Mouse (Mus musculus): ENCODE measurements around the gene Msl3l2. TPM values are rescaled to one million over a fixed set of nuclear protein-coding genes. Genes with fewer than 3 reads are reported as not detected.
A peak's percentile ranks its signal among the peaks of the same experiment; 100 is the strongest.

Gene Msl3l2
- total RNA-seq (2017) = 9.7 and 14.1 TPM in 2 replicates

DNA sequence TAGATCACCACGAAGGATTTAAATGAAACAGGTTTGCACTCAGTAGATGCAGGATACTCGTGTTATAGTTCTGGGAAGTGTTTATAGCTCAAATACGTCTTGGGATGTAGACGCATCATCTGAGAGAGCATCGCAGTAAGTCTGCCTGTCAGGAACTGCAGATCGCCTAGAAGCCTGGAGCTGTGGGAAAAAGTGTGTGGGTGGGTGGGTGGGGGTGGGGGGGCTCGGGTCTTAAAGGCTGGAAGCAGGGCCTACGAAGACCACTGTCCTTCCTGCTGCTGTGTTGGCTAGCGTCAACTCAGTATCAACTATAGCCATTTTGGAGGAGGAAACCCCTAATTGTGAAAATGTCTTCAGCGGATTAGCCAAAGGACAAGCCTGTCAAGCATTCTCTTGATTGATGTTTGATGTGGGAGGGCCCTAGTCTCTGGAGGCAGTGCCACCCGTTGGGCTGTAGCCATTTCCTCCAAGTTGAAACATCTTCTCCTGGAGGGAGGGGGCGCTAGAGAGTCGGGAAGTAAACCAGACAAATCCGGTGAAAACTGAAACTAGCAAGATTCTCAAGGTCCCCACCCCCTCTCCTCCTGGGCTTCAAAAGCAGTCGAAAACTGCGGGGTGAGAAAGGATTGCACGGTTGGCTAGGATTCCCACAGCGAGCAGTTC, at the start of gene Msl3l2:
TSS of gene Msl3l2 (plus strand) at position 585 of the 663 bp plus-strand sequence.
- peak; percentile 99 for ATAC-seq (replicated peaks; ENCODE audit: low read depth, poor library complexity, severe bottlenecking)

DNA sequence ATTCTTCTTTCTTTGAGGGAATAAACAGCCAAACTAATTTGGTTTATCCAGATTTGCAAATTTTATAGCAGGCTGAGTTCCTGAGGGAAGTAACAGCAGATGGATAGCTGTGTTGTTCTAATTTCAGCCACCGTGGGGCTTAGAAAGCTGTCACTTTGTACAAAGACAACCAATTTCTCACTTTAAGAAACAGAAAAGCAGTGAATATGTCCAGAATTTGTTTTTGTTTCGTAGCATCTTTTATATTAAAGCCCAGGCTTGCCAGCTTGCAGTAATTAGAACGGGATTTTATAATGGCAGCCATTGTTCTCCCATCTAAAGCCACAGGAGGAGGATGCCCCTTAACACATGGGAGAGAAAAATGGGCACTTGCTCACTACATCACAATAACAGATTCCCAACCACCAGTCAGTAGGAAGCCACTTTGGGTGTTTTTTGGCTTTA, 47.7 kb upstream of the Msl3l2 start:
- no peak for ATAC-seq (replicated peaks; ENCODE audit: low read depth, poor library complexity, severe bottlenecking)

DNA sequence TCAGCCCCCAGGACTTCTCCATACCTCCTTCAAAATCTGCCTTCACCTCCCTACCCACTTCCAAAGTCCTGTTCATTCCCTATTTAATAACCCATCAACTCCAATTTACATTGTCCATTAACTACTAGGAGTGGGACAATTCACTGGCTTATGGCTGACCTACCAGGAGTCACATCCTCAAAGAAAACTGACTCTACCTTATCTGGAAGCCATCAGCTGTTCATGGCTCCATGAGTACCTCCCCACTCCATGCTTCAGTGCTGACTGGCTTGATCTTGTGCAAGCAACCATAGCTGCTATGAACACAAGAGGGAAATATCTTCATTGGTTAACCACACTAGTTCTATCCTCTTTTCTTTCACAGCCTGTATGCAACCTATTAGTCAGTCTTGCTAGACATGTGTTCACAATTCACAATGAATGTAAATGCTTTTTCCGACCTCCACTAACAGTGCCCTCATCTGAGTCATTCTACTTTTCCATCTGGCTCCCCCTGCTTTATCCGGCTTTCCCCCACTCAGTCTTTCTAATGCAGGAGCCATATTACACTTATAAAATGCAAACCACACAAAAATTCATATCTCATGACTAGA, 45.4 kb upstream of the Msl3l2 start:
- no peak for ATAC-seq (replicated peaks; ENCODE audit: low read depth, poor library complexity, severe bottlenecking)

DNA sequence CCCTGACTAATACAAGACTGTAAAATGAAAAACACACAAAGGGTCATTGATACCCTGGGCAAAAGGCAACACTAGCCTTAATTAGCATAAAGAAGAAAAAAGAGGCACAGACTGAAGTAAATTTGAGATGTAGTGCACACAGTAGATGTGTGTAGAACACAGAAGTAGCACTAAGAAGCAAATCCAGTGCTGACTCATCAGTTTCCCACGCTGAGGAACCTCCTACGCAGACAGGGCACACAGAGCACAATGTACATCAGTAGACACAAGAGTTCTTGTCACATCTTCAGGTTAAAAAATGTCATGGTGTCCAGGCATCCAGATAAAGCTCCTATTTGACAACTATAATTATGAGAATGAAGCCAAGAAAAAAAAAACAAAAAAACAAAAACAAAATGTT, 44.0 kb upstream of the Msl3l2 start:
- no peak for ATAC-seq (replicated peaks; ENCODE audit: low read depth, poor library complexity, severe bottlenecking)

DNA sequence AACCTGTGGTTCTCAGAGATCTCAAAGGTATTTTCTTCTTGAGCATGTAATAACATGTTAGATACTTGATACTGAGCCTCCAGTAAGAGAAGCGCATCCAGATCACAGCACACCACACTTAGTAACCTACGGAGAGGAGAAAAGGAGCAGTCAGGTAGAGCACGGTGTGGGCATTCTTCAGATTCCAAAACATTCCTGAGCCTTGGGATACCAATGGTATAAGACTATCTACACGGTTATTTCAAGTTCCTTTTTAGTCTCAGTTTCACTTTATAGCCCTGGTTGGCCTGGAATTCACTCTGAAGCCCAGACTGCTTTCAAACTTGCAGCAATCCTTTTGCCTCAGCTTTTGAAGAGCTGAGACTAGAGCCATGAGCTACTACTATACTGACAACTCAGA, 17.0 kb upstream of the Msl3l2 start:
- no peak for ATAC-seq (replicated peaks; ENCODE audit: low read depth, poor library complexity, severe bottlenecking)

DNA sequence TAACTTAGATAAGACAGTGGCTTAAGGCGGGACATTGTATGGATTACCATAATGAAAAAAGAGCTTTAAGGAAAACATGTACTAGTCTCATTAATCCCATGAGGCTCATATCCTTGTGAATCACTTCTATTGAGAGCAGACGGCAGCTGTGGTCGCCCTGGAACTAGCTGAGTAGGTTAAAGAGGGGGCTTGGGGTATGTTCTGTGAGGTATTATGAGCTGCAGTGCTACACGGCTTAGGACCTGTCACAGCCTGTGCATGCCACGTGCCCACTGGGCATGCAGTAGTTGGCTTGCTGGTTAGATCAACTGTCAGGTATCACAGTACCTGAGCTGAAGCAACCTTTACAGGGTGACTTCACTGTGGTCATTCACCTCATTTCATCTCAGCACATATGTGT, 12.1 kb upstream of the Msl3l2 start:
- ATAC-seq (replicated peaks; ENCODE audit: low read depth, poor library complexity, severe bottlenecking) = no peak

DNA sequence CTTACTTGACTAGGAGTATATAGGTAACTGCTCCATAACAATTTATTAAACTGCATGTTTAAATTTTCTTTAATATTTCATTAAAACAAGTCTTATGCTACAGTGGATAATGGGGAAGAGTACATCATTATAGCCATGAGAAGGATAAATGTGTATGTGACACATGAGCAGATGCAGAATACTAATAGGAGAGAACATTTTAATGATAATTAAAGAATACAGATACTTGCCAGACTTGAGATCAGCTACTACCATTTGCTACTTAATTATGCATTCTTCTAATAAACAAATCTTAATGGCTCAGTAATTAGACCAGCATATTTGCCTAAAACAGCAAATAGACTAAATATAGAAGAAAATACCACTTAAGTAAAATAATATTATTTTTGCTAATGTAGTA, 10.0 kb upstream of the Msl3l2 start:
- ATAC-seq (replicated peaks; ENCODE audit: low read depth, poor library complexity, severe bottlenecking) = no peak

DNA sequence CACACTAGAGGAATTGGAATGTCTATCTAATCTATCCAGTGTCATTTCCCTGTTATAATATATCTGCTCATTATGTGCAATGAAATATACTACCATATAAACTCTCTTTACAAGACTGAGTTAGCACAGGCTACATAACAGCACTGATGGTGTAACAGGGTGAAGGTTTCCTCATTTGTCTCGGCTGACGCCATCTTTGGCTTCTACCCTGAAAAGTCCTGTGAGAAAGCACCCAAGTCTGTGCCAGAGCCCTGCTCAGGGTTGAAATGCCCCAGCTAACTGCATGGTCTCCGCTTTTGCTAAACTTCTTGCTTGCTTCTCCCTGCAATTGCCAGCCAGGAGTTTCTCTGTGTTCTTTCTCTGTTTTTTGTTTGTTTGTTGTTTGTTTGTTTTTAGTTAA, 7.6 kb upstream of the Msl3l2 start:
- ATAC-seq (replicated peaks; ENCODE audit: low read depth, poor library complexity, severe bottlenecking) = no peak

DNA sequence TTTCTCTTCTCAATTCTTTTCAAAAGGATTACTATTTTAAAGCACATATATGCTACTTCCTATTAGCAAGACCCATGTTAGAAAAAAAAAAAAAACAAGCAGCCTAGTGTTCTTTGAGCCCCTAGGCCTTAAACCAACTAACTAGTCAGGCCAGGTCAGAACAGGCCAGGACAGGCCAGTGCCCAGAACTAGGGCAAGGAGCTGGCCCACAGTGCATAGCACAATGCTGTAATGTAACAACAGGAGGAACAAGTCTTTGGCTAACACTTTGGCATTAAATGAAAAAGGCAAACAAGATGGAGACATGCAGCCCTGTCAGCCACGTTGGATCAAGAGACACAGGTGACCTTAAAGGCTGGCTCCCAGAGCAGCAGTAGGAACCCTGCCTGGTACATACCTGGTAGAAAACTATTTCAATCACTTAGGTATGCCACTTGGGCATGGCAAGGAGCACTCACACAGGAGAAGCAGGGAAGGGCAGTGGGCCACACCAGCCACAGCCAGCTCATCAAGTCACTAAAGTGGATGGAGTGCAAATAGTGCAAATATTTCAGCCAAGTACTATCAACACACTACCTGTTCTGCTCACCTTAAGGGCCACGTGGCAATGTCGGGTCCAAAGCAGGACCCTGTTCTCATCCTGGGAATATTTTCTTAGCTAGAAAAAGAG, 6.9 kb upstream of the Msl3l2 start:
- no peak for ATAC-seq (replicated peaks; ENCODE audit: low read depth, poor library complexity, severe bottlenecking)

DNA sequence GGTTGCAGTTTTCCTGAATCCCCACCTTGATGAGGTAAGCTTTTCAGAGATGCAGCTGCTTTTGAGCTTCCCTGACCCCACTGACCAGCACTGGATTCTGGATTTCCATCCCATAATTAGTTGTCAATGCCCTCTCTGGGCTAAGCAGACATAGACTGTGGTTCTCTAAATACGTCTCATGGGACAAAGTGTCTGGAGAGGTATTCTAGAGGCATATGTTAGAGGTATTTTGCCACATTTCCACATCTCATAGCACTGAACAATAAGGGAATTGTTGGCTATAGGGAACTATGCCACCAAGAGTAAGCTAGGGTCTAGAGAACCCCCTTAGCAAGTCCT, 248 bp downstream of the Msl3l2 start:
- peak; percentile 37 for ATAC-seq (replicated peaks; ENCODE audit: low read depth, poor library complexity, severe bottlenecking)

DNA sequence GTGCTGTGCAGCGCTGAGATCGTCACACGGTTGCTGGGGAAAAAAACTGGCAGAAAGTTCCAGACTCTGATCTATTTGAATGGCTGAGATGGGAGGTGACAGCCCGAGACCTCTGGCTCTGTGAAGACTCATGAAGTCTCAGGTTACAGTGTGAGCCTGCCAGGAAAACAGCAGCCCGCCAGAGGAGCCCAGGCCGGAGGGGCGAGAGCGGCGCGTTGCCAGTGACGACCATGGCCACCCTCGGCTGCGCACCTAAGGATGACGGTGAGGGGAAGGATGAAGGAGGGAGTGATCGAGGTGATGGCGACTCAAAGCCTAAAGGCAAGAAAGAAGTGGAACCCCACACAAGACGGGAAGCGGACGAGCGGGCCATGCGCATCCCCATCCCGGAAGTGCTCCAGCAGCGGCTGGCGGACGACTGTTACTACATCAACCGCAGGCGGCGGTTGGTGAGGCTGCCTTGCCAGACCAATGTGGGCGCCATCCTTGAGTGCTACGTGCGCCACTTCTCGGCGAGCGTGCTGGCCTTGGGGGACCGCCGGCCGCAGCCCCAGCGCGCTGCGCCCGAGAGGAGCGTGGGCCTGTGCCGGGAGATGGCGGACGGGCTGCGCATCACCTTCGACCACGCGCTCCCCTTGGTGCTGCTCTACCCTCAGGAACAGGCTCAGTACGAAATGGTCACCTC, 8.4 kb downstream of the Msl3l2 start:
- ATAC-seq (replicated peaks; ENCODE audit: low read depth, poor library complexity, severe bottlenecking) = peak; percentile 97

DNA sequence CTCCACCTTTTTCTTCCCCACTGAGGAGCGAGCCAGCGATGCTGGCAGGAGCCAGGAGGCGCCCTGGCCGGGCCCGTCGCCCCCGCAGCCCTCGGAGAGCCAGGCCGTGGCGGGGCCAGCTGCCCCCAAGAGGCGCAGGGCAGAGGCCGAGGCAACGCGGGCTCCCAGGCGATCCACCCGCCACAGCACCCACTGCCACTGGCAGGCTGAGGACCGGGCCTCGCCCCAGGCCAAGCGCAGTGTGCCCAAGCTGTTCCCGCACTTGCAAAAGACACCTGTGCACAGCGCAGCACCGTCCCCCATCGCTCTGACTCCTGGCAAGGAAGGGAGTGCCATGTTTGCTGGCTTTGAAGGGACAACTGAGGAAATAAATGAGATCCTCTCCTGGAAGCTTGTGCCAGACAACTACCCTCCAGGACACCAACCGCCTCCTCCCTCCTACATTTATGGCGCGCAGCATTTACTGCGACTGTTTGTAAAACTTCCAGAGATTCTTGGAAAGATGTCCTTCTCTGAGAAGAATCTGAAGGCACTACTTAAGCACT, 9.0 kb downstream of the Msl3l2 start:
- 0 out of 2 replicates have a peak, but pooled peaks have one; percentile 7 for ATAC-seq (replicated peaks; ENCODE audit: low read depth, poor library complexity, severe bottlenecking)

DNA sequence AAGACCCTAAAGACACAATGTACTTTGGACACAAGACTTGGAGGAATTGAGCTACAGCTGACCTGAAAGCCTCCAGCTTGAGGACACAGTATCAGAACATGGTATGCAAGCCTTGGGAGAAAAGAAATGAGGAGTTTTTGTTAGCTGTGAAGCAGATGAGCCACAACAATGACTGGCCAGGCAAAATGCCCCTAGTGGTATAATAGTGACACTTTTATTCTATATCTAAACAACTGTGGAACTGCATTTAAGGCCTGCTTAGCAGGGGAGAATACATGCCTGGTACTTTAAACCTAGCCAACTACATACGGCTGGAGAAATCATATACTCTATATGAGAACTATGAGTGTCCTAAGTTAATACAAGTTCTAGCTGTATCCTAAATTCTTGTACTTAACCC, 20.3 kb downstream of the Msl3l2 start:
- no peak; the same call in 1 of the 2 replicates for ATAC-seq (replicated peaks; ENCODE audit: low read depth, poor library complexity, severe bottlenecking)

DNA sequence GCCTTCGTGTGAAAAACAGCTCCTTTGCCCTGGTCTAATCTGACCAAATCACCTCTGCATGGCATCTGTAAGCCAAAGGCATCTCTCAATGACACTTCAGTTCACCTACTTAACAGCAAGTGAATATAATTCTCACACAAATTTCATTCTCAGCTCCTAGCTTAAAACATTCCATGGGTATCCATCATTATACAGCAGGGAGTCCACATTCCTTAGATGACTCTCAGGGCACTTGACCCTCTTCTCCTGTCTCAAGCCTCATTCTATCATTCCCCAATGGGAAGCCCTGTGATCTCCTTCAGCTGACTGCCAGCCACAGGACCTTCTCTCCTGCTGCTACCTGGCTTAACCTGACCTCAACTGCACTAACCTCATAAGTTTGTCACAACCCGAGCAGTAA, 22.9 kb downstream of the Msl3l2 start:
- ATAC-seq (replicated peaks; ENCODE audit: low read depth, poor library complexity, severe bottlenecking) = no peak

DNA sequence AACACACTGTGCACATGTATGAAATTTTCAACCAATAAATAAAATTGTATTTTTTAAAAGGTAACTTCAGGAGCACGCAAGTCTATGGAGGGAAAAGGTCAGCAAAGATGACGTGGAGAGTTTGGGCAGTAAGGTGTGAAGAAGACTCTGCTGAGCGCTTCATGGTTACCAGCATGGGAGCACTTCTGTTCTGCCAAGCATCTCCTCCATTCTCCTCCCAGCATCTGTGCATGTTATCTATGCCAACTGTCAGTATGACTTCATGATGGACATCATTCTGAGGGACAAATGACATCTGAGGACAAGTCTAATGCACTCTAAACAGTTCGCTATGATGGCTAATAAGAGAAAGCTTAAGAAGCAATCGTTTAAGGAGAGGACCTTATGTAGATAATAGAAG, 30.5 kb downstream of the Msl3l2 start:
- ATAC-seq (replicated peaks; ENCODE audit: low read depth, poor library complexity, severe bottlenecking) = no peak

DNA sequence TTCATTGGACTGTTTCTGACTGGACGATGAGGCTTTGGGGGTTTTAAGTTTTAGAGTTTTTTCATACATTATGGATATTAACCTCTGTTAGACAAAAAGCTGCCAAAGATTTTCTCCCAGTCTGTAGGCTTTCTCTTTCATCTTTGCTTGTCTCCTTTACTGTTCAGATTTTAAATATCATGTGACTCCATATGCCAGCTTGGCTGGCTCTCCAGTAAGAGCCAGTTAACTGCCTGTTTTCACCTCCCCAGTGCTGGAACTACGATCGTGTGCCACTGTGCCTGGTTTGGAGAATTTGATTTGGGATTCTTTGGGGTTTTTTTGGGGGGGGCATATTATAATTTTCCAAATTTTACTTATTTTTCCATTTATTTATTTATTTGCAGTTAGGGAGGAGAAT, 42.2 kb downstream of the Msl3l2 start:
- ATAC-seq (replicated peaks; ENCODE audit: low read depth, poor library complexity, severe bottlenecking) = no peak

DNA sequence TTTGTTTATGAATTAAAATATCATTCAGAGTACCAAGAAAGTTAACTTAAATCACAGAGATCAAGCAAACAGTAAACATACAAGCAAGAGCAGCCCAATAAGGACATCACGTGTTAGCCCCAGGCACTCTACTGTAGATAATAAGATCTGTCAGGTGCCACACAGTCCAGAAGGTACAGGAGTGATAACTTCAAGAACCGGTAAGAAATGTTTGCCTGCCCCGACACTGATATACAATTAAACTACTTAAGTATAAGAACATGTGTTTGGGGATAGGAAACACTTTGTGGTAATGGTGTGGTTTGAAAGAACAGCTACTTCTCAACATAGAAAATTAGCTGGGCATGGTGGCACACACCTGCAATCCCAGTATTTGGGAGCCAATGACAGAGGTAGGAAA, 50.2 kb downstream of the Msl3l2 start:
- ATAC-seq (replicated peaks; ENCODE audit: low read depth, poor library complexity, severe bottlenecking) = no peak

DNA sequence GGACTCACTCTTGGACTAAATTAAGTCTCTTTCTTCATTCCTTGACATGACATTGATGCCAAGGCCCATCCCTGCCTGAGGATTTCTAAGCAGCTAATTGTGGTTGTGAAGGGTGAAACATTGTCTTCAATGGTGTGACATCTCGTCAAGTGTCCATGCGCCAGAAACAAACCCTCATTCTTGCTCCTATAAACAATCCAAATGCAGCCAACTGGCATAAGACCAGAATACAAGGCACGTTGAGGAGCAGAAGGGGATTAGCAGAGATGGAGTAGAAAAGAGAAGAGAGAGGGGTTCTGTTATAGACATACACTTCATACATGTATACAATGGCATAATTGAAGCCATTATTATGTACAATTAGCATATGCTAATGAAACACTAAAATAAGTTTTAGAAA, 51.5 kb downstream of the Msl3l2 start:
- no peak for ATAC-seq (replicated peaks; ENCODE audit: low read depth, poor library complexity, severe bottlenecking)

DNA sequence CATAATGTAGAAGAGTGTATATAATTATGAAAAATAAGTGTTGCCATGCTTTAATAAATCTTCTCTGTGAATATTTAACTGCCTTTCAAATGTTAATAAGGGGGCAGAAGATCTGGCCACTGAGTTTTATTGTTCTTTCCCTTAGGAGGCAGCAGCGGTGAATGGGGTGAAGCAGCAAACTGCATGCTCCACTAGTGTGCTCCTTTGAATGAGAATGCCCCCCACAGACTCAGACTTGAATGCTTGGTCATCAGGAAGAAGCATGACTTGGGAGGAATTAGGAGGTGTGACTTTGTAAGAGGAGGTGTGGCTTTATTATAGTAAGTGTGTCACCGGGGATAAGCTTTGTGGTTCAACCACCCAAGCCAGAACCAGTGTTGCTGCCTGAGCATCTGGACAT, 52.0 kb downstream of the Msl3l2 start:
- ATAC-seq (replicated peaks; ENCODE audit: low read depth, poor library complexity, severe bottlenecking) = no peak

DNA sequence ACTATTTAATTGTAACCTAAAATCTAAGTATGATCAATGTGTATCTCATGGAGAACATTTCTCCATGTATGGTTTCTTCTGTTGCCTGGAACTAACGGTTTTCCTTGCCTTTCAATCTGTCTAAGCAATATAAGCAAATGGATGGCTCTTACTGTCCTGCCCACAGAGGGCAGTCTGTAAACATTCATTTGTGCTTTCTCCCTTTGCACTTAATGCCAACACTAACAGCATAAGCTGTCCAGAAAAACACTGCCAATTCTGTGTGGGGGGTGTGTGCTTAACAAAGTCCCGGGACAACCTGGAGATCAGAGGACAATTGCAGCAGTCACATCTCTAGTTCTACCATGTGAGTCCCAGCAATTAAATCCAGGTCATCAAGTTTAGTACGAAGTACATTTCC, 57.7 kb downstream of the Msl3l2 start:
- ATAC-seq (replicated peaks; ENCODE audit: low read depth, poor library complexity, severe bottlenecking) = no peak

DNA sequence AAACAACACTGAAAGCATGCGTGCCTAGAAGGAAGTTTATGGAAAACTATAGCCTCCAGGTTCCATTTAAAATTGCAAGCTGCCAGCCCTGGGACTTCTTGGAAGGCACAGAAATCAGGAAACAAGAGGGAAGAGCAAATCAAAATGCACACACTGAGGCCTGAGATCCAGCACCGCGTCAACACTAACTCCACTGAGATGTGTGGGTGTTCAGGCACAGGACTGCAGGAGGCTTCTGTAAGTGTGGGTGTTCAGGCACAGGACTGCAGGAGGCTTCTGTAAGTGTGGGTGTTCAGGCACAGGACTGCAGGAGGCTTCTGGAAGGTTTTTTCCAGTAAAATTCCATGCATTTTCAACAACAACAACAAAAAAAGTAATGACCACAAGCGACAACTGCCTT, 59.0 kb downstream of the Msl3l2 start:
- ATAC-seq (replicated peaks; ENCODE audit: low read depth, poor library complexity, severe bottlenecking) = no peak

All from common myeloid progenitor, adult 5-6 weeks (primary cell).